Mouse (Mus musculus): Measurements from ENCODE around the gene Gpatch2l. TPM values are rescaled to one million over a fixed set of nuclear protein-coding genes. Genes with fewer than 3 reads are reported as not detected.

Gpatch2l gene
- 13.6 and 14.8 TPM in 2 replicates for polyA plus RNA-seq (2012; rRNA removed)

DNA sequence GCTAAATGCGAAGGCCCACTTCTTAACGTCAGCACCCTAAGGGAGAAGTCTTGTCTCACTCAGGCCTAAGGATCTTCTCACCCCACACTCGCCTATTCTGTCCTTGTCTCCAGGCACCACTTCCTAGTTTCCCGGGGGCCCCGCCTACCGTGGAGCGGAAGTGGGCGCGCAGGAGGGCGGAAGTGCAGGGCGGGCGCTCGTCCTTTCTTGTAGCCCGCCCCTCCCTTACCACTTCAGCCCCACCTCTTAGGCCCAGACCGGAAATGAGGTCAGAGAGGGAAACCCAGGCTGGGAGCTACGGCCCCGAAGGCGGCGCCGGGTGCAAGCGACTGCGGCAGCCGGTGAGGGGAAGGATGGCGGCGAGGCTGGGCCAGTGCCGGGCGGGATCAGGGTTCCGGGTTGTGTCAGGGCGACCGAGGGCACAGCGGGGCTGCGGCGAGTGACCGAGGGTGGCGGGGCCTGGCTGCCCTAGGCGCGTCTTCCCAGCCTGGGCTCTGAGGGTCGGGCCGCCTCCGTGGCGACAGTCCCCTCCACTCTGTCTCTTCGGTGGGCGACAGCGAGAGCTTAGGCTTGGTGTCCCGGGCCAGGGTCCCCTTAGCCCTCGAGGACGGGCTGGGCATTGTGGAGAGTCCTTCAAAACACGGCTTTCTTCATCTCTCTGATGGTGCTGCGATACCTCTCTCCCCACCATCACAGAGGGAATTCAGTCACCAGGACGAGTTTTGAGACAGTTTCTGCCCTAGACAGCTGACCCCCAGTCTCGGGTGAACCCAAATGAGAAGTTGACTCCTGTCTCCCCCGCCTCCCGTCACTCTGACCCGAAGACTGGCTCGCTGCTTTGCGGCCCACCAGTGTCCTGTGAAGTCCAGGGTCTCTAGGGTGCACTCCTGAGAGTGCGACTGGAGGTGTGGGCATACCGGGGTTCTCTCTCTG is at the start of gene Gpatch2l:
Gpatch2l (plus strand) TSS at position 255 of the 933 bp plus-strand sequence.
- no peak for DNase-seq (ENCODE audit: low read depth)

DNA sequence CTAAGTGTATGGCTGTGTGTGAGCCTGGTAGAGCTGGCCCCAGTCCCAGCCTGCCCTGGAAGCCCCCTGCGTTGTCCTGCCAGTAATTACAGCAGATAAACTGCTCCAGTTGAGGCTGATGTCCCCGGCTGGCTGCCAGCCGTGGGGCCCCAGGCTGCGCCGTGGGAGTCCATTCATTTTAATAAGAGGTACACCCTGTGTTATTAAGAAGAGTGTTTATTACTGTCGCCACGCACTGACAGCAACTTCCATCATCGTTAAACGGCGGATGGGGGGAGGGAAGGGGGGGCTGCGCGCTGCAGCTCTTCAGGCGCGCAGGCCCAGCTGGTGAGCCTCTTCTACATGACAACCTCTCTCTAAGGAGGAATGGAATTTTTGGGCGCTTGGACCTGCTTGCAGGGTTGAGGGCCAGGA is 49.6 kb upstream of the Gpatch2l start:
- DNase-seq (ENCODE audit: low read depth): no peak

DNA sequence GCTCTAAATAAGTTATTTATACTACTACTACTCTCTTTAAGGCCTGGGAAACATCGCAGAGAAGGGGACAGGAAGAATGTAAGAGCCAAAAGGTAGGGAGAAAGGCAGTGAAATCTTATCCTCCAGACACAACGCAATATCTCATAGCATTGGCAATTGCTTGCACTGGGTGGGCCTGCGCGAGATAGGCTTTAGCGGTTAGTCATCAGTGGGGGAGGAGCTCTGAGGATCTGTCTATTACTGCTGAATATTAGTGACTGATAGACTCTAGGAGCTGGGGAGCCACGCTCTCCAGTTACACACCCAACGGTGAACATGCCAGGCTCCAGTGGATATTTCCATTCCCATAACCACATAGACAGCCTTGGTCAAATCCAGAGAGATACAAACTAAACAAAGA is 44.7 kb upstream of the Gpatch2l start:
- DNase-seq (ENCODE audit: low read depth): no peak

DNA sequence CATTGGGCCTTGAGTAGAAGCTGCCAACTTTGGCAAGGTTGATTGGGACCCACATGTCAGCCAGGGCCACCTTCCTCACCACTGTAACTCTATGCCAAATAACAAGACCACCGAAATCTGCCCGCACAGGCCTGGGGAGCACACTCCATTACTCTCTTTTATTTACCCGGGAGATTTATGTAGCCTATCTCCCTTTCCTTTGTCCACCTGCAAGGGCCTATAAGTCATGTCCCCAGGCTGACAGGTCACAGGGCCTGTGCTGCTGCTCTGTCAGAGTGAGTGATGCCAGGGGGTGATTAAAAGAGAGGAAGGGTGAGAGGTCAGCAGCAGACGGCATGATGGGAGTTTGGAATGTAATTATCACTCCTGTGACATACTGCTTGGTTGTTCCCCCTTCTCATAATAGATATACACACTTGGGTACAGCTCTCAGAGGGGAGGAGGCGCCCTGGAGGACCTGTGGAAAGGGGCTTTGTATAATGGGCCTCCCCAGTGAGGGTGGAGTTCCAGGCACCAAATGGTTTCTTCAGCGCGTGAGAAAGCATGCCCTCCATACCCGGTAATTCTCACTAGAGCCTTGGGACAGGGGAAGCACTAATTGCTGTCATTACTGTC is 38.1 kb upstream of the Gpatch2l start:
- no peak for DNase-seq (ENCODE audit: low read depth)

DNA sequence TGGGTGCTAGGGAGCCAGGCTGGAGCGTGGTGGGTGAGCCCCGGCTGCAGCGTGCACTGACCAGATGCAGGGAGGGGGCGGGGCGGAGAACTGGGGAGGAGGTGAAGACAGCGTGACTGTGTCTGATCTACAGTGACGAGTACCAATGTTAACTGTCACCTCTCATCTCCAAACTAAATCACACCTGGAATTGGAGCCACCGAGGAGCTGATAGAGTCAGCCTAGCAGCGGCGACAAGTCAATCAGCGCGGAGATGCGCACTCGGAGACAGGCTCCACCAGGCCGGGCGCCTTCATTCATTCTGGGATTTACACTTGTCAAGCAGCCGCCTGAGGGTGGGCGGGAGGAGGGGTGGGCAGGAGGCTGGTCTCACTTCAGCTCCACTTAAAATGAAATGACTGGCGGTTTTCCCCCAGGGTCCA is 30.5 kb upstream of the Gpatch2l start:
- DNase-seq (ENCODE audit: low read depth): no peak

DNA sequence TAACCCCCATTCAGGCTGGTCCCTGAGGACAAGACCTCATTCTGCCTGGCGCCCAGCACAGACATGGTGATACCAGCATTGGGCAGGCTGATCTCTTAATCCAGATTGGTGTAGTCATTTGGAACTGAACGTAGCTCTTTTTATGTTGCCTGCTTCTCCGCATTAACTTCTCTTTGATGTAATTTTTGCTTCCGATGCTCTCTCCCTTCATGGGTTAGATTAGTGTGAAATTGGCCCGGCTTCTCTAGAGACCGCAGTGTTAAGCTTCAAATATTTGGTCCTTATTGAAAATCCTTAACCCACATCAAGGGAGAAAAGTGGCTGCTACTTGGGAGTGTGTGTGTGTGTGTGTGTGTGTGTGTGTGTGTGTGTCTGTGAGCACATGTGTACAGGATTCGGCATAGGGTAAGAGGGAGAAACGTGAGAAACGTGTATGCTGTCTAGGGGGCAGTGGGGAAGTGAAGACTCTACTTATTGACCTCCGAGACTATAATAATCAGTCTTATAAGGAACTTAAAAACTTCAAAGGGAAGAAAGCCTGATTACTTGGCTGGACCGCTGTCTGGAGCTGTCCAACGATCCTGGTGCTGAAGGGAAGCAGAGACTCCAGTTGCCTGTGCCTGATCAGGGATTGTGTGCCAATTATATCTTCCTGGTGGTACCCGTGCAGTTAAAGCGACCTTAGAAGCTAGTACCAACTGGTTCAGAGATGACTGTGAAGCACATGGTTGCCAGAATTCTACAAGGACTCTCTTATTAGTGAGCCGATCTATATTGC is 28.8 kb upstream of the Gpatch2l start:
- DNase-seq (ENCODE audit: low read depth): peak; percentile 6

DNA sequence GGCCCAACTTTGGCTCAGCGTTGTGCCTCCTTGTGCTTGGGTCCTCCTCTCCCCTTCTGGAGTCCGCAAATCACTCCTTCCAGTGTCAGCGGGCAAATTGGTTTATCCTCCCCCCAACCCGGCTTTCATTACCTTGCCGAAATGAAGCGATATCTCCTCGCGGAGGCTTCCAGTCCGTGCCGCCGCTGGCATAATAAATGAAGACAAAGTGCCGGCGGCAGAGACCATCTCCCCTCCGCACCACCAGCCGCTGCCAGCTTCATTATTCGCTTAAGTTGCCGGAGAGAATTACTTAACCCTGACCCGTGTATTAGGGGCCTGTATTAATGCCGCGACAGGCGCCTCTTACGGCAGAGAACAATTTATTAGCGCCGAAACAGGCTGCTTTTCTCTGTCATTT is 27.5 kb upstream of the Gpatch2l start:
- no peak for DNase-seq (ENCODE audit: low read depth)

DNA sequence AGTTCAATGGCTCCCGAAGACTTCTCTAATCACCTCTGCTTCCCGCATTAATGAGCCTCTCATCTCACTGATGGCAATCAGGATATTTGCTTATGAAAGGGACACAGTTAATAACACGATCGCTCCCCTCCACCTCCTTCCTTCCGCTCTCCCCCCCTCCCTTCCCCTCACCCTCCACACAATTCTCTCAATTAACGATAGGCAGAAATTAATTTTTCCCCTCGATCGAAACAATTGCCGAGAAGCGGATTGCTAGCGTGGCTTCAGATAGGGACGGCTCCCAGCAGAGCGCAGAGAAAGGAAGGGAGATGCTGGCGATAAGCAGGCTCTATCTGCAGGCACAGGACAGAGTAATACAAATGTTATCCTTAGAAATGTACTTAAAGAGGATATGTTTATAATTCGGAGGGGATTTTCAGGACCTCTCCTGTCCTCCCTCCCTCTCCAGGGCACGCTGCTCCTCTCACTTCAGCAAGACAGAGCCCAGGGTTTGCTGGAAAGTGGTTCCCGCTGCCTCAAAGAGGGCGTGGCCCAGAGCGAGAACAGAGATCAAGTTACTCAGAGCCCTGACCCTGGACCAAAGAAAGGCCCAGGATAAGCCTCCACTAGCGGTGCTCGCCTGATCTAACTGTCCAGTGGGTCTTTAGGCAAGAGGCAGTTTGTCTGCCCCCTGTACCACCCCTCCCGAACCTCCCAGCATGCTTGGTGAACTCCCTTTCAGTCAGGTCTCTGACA is 24.8 kb upstream of the Gpatch2l start:
- DNase-seq (ENCODE audit: low read depth): no peak

DNA sequence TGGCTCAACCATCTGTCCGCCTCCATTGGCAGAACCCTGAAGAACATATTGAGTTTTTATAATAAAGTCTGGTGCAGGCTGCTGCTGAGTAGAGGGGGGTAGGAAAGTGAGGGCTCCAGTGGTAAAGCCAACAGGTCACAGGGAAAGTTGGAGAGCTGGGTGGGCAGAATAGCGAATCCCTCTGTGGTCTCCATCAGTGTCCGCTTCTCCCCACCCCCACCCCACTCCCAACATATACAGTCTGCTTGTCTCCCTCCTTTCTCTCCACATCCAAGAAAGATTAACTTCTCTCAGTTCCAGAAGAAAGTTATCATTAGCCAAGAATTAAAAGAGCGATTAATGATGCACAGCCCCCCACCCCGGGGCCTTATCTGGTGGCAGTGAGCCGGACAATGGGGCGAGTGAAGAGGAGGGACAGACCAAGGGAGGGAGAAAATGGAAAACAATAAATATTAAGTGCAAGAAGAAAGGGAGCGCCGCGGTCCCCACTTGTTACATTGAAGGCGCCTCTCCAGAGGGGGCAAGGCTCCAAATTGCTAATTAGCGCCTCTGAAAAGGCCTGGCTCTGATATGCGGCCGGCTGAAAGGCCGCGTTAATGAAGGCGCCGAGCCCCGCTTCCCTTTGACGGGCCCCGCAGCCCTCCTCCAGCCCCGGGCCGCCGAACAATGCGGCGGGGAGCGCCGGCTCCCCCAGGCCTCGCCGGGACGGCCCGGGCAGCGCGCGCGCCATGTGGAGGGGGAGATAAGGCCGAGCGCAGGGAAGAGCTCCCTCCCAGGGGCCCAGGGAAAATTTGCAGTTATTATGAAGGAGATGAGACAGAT is 21.2 kb upstream of the Gpatch2l start:
- DNase-seq (ENCODE audit: low read depth): no peak

DNA sequence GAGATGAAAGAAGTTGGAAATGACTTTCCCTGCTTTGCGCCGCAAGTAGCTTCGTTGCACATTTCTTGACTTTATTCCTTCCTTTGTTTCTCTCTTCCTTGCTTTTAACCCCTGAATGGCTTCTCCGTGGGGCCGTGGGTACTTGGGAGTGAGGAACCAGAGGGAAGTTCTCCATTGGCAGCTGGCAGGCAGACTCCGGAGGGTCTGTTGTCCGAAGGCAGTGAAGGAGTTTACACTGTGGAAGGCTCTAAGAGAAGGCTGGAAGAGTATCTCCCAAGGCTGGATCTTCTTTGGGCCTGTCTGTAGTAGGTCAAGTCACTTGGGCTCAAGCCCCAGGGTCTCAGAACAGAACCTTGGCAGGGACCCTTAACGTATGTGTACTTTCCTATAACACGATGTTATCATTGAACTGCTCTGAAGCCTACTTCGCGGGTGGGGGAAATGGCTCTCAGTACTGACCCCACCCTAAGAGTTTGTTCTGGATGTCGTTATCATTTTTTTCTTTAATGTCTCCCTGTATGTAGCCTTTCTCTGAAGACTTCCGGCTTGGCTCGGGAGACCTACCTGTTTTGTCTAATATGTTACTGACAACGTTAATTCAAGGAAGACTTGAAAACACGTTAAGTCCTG is 20.5 kb upstream of the Gpatch2l start:
- DNase-seq (ENCODE audit: low read depth): no peak

DNA sequence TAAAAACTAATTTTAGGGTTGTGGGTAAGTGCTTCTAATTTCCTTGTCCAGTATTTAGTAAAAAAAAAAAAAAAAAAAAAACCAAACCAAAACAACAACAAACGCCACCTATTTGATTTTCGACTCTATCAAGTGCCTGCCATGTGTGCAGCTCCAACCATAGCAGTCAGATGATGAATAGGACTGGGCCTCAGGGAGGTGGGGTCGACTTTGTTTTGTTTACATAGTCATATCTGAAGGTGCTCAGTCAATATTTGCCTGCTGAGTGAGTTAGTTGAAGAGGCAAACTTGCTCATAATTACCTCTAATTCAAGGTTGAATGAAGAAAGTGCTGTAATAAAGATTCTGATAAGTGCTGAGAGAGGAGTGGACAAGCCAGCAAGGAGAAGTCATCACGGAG is 7.4 kb upstream of the Gpatch2l start:
- no peak for DNase-seq (ENCODE audit: low read depth)

DNA sequence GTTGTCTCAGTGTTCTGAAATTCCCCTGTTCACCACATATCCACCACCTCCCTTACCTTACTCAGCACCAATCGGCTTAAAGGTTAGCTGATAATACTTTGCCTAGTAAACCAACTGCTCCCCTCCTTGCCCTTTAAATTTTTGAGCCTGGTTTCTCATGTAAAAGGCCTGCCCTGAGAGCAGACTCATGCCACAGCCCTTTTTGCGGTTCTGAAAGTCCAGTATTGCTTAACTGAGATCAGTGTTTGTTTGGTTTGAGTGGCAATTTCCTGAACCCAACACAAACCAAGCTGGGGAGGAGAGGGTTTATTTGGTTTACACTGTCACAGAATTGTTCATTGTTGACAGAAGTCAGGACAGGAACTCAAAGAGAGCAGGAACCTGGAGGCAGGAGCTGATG is 2.9 kb upstream of the Gpatch2l start:
- no peak for DNase-seq (ENCODE audit: low read depth)

DNA sequence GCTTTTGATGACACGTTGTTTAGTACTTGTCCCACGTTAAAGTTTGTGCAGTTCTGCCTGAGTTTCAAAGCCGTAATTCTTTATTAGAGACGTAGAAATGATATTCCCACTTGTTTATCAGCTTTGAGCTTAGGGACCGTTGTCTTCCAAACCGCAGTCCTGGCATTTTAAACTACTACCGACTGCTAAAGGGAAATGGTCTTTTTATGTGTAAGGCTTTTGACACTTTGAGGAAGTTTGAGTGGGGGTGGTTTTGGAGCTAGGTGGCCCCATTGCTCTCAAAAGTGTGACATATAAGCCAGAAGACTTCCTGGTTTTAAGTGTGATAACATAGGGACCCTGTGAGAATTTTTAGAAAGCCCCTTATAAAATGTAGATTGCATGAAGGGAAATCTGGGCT is 905 bp downstream of the Gpatch2l start:
- DNase-seq (ENCODE audit: low read depth): no peak

DNA sequence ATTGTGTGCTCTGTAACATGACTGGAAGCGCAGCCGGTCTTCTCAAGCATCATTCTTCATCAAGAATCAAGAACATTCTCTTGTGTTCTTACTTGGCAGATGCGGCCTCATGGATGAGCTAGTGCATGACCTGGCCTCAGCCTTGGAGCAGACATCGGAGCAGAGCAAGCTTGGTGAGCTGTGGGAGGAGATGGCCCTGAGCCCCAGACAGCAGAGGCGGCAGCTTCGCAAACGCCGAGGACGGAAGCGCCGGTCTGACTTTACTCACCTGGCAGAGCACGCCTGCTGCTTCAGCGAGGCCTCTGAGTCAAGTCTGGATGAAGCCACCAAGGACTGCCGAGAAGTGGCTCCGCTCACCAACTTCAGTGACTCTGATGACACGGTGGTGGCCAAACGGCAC is 2.3 kb downstream of the Gpatch2l start:
- DNase-seq (ENCODE audit: low read depth): no peak

DNA sequence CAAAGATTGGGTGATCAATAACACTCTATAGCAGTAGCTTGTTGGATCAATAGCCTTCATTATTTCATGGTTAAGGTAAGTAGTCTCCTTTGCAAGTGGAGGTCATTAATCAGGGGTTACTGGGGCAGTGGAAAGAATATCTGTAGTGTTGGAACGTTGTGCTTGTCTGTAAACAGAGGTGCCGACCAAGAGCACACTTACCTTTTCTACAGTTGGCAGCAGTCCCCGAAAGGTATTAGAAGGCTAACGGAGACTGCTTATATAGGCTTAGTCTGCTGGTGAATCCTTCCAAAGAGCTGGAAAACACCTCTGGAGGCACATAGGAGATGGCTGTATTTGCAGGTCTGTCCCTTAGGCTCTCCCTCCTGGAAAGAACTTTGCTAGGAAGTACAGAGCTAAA is 8.5 kb downstream of the Gpatch2l start:
- peak; percentile 75 for DNase-seq (ENCODE audit: low read depth)

DNA sequence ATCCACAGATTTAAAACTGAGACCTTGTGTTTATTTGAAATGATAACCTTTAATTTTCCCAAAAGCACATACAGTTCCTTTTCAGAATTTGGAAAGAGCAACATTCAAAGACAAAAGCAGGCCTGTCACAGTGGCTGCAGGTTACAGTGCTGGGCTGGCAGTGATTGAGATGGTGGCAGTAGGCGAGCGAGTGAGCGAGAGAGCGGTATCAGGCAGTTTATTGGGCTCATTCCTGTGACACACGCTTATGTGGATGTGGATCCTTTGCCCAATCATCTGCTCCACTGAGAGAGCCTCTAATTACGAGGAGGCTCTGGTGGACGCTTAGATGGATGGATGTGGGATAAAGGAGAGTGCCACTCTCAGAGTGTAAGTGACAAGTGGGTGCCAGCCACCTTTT is 13.3 kb downstream of the Gpatch2l start:
- DNase-seq (ENCODE audit: low read depth): no peak

DNA sequence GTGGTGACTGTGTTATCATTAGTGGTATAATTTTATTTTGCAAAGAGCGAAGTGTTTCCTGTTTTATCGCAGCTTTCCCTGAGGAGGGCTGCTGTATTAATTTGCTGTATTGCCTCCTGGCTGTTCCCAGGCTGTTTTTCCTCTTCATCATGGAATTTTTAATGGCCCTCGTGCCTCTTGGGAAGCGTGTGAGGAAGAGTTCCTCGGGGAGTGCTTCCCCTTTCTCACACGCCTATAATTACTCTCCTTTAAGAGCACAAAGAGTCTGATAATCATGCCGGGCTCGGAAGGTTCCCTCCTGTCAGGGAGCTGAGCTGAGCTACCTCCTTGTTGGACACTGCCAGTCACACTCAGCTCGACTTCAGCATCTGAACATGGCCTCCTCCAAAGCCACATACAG is 30.0 kb downstream of the Gpatch2l start:
- no peak for DNase-seq (ENCODE audit: low read depth)

DNA sequence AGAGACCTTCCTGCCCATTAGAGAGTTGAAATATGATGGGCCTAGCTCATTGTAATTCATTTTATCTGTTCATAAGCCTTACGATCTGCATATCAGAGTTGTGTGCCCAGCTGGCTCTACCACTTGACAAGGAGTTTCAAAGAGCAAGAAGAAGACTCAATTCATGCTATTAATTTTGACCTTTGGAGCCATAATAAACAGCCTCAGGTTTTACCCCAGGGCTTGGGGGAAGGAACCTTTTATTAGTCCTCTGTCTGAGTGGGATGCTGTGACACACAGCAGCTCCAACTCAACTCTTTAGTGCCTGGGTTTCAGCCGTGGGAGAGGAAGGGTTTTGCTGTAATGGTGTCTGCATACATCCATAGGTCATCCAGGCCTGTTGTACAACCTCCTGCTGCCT is 32.6 kb downstream of the Gpatch2l start:
- no peak for DNase-seq (ENCODE audit: low read depth)

DNA sequence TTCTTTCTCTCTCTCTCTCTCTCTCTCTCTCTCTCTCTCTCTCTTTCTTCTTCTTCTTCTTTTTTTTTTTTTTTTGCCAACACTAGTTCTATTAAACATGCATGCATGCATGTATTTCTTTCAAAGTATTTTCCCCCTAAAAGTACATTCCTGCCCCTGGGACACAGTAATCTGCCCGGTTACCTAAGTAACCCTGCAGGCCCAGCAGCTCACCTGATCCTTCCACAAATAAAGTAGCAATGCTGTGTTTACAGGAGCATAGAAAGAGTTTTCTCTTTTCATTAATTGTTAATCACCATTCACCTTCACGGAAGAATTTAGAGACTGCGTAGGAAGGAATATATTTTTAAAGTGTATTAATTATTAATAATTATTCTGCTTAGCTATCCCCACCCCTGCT is 34.1 kb downstream of the Gpatch2l start:
- no peak for DNase-seq (ENCODE audit: low read depth)

DNA sequence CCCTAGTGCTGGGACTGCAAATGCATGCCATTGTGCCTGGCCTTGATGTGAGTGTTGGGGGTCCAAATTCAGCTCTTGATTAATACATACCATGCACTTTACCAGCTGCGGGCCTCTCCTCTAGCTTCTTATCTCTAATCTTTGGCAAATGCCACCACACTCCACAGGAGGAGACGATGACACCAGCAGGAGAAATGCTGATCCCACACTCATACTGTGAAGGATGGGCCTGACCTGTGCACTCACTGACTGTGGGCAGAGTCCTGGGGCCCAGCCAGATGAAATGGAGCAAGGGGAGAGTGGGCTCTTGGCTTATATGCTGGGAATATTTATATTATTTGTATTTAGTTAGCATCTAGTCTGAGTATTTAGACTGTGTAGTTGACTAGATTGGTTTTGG is 34.8 kb downstream of the Gpatch2l start:
- no peak for DNase-seq (ENCODE audit: low read depth)
